Mouse (Mus musculus) embryonic facial prominence, embryonic 10.5 days (tissue): ENCODE data around the gene Thpo. TPM values are rescaled to one million over a fixed set of nuclear protein-coding genes. Genes with fewer than 3 reads are reported as not detected.

Source experiments
- polyA plus RNA-seq: library from polyadenylated mRNA; unstranded; fragments of >200 nt; fragmentation: Nextera tagmentation; extraction: Ambion mirVana; gene quantifications from 2 replicates; pipeline ENCODE4 v1.2.1, GENCODE M21; 2016

Gene Thpo
- polyA plus RNA-seq, 1 experiment from 2014 or later, result 0.72 TPM

Other genes starting within 250 kb of the Thpo start
- gene Eif2b5, start 235.7 kb downstream of the Thpo start, polyA plus RNA-seq, result 157 and 169 TPM in 2 replicates
- gene Dvl3, start 217.5 kb downstream of the Thpo start, polyA plus RNA-seq, result 33.0 and 35.1 TPM in 2 replicates
- 604 and 650 TPM in 2 replicates for gene Ap2m1, start 199.0 kb downstream of the Thpo start, polyA plus RNA-seq
- 57.2 and 59.6 TPM in 2 replicates for gene Abcf3, start 185.9 kb downstream of the Thpo start, polyA plus RNA-seq
- 2.0 and 3.0 TPM in 2 replicates for gene Vwa5b2, start 145.0 kb downstream of the Thpo start, polyA plus RNA-seq
- 45.0 and 45.8 TPM in 2 replicates for gene Eef1akmt4, start 122.9 kb downstream of the Thpo start, polyA plus RNA-seq
- gene Gm49333, start 122.9 kb downstream of the Thpo start, polyA plus RNA-seq, result 0.49 TPM in 1 of 2 replicates, not detected in the other
- gene Alg3, start 122.8 kb downstream of the Thpo start, polyA plus RNA-seq, result 53.9 and 59.2 TPM in 2 replicates
- 1.4 TPM in 2 replicates for gene Camk2n2, start 113.2 kb downstream of the Thpo start, polyA plus RNA-seq
- gene Ece2, start 104.7 kb downstream of the Thpo start, polyA plus RNA-seq, result 3.3 and 4.1 TPM in 2 replicates
- 520 and 530 TPM in 2 replicates for gene Psmd2, start 82.9 kb downstream of the Thpo start, polyA plus RNA-seq
- gene Eif4g1, start 66.2 kb downstream of the Thpo start, polyA plus RNA-seq, result 251 and 260 TPM in 2 replicates
- 2.9 and 4.8 TPM in 2 replicates for gene Fam131a, start 41.3 kb downstream of the Thpo start, polyA plus RNA-seq
- 151 and 153 TPM in 2 replicates for gene Polr2h, start 16.8 kb downstream of the Thpo start, polyA plus RNA-seq
- gene Clcn2, start 16.8 kb downstream of the Thpo start, polyA plus RNA-seq, result 13.9 and 15.9 TPM in 2 replicates
- gene Chrd, start 1.4 kb downstream of the Thpo start, polyA plus RNA-seq, result 1.3 and 1.4 TPM in 2 replicates